Mouse (Mus musculus) thymus, postnatal 4 days (tissue): Measurements from ENCODE around the gene Mob1a.
"Not testable (repeated sequence)": the region's sequence is repeated elsewhere in the genome, so short reads cannot be mapped to it uniquely, and the experiment has no call there.

ENCODE experiments used
- DNase-seq: peaks from one replicate; pipeline ENCODE4 v3.0.0; 2021

Mob1a gene

DNA sequence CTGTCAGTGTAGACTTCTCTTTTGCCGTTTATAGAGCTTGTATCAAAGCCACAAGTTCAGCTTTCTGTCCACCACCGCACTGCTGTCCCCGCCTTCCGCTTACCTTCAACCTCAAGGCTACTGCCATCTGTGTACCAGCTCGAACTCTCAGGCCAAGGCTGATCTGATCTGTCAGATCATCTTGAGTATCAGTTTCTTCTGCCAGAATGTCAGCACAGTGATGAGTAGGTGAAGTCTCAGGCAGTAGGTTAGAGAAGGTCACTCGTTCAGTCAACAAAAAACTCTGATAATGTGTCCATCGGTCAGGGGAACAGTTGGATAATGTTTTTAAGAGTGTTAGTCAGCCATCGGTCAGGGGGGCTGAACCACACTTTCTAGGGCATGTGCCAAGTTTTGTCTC is 19.5 kb downstream of the Mob1a start:
- not testable (repeated sequence) for DNase-seq

DNA sequence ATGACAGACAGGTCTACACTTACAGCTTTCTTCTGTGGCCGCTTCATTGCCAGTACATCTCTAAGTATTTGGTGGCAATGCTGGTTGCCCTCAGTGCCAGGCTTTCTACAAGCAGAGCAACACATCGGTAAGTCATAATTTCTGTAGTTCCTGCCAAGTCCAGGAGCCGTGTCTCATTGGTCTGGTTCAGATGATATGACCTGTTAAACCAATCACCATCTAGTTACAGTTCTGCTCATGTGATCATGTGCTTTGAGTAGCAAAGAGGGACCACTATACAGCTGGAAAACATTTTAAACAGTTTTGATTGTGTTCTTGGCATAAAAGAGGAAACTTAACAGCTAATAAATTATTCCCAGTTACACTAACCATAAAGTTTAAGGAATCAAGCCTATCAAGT is 22.1 kb downstream of the Mob1a start:
- no peak for DNase-seq

DNA sequence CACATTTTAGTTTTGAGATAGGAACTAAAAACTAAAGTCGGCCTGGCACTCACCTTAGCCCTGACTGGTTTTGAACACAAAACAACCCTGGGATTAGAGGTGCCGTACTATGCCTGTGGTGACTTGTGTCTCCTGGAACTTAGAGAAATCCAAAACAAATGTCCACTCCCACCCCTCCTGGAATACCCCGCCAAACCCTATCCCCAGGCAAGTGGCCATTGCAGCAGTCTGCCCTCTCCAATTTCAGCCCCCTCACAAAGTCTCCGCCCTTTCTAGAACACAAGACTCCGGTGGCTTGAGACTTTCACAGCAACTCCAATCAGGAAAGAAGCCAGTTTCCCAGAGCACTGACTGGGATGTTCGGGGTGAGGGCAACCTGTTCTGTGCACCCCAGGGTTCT is 23.1 kb downstream of the Mob1a start, which contains the start of gene Bola3:
TSS of gene Bola3 (plus strand) at position 275 of the 400 bp plus-strand sequence.
- DNase-seq: no peak

DNA sequence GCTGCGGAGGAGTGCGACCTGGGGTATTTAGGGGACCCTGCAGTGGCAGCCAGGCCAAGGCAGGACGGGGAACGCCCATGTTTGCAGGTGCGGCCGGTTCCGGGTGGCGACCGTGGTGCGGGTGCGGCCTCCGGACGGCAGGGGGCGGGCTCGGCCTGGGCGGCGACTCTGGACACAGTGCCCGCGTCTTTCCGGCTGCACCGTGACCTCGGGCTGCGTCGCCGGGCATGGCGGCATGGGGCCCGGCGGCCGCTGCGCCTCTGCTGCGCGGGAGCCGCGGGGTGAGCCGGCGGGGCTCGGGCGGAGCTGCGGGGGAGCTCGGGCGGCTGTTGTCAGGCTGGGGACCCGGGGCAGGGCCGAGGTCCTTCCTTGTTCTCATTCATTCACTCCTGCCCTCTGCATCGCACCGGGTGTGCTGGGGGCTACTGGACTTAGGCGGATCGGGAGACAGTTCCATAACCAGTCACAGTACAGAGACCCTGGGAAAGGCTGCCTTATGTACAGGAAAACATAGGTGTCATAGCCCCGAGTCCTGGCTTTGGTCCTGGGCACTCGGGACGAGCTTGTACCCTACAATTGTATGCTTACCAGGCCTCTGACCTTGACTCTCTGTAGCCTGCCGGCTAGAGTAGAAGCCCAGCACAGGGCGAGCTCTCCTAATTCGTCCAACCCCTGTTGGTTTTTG is 23.6 kb downstream of the Mob1a start:
- DNase-seq: peak; percentile 98

DNA sequence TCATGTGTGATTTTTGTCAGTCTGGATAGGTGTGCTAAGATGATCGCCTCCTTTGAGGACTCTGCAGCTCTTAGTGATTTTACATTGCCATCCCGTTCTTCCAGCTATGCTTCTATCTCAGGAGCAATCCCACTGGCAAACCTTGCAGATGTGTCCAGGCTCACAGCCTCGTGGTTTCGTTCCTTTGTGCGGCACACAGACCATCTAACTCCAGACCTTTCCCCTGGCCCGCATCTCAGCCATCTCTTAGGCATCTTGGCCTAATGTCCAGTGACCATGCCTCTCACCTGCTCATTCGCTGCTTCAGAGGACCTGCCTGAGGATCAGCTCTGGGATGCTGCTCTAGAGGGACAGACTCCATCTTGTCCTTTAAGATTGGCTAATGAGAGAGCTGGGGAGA is 24.4 kb downstream of the Mob1a start:
- no peak for DNase-seq

DNA sequence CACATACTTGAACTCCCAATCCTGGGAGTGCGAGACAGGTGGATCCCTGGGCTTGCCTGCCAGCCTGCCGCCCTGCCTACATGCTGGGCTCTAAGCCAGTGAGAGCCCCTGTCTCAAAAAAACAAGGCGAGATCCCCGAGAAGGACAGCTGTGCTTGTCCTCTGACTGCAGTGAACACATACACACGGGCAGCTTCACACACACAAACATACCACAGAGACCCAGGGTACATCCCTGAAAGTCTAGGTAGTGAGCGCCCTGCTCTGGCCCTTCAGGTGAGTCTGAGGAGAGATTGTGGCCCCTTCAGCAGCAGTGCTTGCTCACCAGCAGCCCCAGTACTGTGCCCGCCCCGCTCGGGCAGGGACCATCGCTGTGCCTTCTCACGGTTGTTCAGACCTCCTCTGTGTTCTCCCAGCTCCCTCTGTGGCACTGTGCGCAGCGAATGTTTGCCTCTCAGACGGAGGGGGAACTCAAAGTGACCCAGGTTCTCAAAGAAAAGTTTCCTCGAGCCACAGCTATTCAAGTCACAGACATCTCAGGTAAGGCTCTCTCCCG is 25.1 kb downstream of the Mob1a start:
- no peak for DNase-seq

DNA sequence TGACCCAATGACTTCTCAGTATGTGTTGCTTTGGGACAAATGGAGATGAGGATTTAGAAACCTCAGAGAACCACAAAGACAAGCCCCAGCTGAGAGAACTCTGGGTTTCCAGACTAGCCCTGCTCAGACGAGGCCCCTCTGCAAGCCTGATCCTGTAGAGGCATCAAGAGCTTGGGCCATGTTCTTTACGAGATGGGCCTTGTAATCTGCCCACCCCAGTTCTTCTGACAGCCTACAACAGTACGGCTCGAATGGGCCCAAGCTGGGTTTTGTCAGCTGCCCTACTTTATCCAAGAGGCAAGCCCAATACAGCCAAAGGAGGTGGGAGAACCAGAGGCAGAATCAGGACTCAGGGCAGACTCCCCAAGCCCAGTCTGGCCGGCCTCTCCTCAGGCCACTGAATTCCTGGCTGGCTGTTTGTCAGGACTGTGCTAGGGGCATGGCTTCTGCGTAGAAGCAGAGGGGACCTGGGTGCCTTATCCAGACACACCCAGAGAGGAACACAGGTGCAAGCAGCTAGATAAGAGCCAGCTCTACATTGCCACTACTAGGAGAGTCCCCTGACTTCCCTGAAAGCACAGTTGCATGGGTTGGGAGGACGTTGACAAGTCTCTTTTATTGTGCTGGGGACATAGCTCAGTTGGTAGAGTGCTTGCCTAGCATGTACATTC is 25.8 kb downstream of the Mob1a start:
- no peak for DNase-seq

DNA sequence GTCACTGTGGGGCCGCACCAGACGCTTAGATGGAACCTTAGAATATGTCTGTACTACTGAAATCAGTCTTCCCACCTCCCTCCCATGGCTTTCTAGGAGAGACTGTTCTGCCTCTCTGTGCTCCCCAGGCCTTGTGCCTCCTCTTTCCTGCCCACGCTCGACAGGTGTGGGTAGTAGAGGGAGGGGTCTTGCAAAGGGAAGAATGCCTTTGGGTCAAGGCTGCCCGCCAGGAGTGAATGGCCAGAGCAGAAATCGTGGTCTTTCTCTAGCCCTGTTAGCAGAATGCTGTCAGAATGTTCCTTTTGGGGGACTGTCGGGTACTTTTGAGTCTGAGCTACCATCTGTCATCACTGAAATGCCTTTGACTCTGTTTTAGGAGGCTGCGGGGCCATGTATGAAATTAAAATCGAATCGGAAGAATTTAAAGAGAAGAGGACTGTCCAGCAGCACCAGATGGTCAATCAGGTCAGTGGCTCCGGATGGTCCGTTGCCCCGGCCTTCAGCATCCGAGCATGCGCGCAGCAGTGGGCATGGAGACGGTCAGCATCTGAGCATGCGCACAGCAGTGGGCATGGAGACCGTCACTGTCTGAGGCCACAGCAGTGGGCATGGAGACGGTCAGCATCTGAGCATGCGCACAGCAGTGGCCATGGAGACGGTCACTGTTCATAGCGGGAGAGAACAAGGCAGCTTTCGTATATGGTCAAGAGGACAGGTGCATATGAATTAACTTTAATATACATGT is 27.0 kb downstream of the Mob1a start:
- no peak for DNase-seq

DNA sequence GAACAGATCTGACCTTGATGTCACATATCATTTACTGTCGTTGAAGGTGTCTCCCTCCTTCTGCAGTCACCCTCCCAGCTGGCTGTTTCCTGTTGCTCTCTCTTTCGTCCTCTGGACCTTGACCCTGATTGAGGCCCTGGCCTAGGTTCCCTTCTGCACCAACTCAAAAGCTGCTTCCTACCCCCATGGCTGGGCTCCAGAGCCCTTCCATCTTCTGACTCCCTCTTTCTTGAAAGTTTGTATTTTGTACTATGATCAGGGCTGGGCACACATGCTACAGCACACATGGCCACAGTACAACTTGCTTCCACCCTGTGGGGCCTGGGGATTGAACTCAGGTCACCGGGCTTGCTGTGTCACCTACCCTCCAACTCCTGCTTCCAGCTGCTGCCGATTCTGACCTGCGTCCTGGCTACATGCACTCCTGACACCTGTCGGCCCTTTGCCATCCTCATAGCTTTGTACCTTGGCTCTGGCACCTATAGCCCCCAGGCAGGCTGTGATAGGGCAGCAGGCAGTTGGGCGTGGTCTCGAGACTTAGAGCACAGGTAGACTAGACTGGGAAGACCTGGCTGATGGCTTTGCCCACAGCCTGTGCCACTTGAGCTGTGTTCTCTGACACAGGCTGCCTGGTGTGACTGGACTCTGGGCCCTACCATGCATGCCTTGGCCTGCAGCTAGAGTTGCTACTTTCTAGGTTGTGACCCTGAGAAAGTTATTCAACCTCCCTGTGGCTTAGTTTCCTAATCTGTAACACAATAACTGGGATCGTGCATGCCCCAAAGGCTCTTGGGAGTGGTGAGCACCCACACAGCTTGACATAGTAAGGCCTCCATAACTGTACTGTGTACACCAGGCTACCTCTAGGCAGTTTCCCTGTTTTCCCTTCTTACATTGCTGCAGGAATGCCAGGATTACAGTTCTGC is 29.3 kb downstream of the Mob1a start:
- no peak for DNase-seq

DNA sequence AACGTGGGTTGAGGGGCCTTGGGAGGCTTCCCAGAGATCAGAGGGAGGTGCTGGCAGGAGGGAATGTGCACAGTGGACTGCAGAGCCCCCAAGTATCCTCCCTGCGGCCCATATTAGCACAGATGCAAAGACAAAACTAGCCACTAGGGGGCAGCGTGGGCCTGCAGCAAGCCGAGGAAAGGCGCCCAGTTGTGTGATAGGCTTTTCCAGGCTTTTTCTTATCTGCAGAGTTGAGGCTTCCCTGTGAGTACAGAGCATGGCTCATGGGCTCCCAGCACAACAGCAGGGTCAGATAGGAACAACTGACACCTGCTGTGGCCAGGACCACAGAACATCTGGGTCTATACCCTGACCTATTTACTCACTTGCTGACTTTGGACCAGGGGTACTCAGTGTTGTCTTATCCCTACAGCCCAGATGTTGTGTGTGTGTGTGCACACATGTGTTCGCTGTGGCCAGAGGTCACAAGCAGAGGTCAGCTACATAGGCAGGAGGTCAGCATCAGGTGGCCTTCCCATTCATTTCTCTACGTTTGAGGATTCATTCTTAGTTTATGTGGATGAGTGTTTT is 30.8 kb downstream of the Mob1a start:
- DNase-seq: peak; percentile 92

DNA sequence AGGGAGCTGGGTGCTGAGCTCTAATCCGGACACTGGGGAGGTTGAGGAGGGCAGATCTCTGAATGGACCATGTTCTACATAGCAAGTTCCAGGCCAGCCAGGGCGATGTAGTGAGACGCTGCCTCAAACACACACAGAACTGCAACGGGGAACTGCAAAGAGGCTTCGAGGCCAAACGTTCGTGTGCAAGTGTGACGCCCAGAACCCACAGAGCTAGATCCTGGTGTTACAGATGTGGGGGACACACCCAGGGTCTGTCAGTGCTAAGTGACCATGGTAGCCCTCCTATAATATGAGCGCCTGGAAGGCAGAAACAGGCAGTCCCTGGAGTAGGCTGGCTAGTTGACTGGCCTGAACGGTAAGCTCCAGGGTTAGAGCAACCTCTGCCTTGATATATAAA is 31.6 kb downstream of the Mob1a start:
- DNase-seq: no peak

DNA sequence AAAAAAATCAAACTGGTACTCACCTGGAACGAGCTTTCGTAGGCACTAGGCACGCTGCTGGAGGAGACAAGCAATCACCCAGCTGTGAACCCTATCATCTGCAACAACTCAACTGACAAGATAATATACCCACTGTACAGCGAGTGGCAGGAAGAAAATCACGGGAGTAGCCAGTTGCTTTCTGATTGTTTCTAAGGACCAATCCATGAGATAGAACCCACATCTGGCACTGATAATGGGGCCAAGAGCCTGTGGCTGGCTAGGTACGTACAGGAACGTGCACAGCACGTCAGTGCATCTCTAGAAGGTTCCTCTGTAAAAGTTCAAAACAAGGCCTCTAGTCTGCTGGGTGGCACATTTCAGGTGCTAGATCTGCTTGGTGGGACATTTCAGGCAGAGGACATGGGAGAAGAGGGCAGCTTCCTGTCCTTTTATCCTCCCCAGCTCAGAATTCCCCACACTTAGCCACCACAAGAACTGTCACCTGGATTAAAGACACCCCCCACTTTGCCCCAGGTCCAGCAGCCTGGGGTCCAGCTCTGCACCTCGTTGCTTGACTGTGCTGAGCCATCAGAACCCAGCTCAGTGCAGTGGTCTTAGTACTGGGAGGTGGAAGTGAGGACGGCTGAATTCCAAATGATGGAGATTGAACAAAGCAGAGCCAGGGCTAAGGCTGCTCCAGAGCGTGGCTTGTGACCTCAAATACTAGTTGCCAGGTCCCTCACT is 35.9 kb downstream of the Mob1a start:
- DNase-seq: no peak

DNA sequence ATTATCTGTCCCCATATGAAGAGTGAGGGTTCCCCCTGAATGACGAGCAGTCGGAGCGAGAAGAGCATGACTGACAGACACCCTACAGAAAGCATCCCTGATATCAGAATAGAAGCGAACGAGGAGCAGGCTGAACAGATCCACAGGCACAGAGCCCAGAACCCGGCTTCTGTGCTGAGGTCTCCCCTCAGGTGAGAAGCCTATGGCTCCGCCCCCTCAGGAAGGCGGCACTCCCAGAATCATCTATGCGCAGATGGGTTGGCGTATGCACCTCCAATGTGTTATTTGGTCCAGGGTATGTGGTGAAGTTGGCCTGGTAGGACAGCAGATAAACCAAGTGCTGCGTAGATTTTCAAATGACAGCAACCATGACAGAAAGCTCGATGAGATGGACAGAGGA is 37.3 kb downstream of the Mob1a start:
- no peak for DNase-seq

DNA sequence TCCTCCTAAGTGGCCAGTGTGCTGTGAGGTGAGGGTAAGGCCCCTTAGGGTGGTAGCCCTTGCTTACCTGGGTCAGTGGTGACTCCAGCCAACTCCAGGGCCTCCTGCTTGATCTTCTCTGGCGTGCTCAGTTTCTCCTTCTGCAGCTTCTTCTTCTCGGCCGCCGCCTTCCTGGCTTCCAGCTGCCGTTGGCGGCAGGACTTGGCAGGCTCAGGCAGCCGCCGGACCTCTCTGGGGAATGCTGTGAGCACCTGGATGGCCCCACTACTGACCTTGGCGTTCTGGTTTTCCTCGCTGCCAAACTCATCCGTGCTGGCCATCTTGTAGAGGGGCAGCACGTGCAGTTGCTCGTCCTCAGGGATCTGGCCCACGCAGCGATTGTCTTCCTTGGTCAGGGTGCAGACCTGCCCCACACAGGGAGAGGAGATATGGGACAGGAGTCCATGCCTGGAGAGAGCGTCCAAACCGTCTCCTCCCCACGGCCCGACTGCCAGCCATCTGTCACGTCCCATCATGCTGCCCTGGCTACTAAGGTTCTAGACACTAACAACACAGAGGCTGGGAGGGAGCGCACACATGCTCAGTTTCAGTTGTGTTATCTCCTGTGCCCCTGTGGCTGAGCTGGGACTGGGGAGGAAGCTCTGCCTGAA is 44.6 kb downstream of the Mob1a start:
- no peak for DNase-seq

DNA sequence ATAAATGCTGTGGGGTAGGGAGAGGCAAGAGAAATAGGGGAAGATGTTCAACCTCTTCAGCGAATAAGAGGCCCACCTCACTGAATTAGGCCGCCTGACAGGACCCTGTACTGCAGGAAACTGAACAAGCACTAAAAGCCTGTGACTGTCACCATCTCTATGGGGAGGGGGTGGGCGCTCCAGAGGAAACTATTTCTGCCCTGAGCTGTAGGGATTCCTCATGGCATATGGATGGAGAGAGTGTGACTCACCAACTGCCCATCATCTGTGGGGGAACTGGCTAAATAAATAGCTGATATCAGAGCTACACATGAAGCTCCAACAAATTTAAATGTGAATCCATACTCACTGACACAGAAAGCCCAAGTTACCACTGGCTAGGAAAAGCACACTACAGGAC is 45.5 kb downstream of the Mob1a start:
- DNase-seq: no peak

DNA sequence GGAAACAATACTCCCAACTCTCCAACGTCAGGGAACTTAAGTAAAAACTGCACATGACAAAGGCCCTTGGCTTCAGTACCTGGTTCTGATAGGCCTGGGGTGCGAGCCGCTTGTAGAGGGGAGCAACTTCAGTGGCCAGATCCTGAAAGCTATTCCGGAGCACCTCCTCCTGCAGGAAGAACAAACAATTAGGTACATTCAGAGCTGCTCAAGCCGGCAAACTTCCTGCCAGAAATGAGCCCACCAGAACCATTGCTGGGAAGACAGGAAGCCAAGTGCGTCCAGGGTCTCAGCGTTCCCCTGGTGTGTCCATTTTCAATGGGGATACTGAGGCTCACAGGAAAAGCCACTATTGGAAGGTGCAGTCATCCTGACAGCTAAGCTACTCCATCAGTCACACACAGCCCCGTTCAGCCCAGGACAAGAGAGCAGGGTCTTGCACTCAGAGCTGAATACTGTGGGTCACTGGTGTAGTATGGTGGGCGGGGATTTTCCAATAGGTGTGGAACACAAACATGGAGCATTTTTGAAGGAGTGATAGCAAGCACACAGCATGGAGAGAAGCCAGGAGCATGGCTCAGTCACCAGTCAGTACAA is 48.0 kb downstream of the Mob1a start:
- no peak for DNase-seq

DNA sequence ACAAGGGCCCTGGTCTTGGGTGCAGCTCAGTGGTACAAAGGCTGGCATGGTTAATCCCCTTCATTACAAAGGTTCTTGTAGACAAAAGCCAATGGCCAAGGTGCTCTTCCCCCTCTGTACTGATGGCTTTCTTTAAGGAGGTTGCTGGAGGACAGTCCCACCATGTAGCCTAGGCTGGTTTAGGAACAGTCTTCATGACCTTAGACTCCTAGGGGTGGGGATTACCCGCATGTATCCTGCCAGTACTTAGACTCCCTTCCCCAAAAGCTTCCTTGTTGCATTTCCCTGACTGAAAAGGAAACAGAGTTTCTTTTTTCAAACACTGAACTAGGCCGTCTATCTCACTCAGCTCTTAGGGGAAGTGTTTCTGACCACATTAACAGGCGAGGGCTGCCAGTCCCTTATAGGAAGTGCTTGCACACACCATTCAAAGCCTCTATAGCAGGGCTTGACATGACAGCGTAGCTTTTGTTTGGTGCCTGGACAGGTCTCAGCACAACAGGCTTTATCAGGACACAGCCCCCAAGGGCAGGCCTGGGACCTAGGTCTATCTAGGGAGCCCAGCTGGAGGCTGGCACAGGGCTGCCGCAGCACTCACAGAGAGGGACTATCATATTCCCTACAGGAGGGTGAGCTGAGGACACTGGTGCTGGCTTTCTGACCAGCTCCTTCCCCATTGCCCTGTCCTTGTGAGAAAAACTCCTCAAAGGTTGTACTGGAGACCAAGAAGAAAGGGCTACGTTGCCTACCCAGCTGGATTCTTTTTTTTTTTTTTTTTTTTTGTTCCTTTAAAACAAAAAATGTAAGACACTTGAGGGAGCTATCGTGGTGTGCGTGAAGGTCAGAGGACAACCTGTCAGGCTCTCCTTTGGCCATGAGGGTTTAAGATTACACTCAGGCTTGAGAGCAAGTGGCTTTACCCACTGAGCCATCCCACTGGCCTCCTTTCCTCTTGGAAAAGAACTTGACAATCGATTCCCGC is 56.0 kb downstream of the Mob1a start:
- peak; percentile 25 for DNase-seq

DNA sequence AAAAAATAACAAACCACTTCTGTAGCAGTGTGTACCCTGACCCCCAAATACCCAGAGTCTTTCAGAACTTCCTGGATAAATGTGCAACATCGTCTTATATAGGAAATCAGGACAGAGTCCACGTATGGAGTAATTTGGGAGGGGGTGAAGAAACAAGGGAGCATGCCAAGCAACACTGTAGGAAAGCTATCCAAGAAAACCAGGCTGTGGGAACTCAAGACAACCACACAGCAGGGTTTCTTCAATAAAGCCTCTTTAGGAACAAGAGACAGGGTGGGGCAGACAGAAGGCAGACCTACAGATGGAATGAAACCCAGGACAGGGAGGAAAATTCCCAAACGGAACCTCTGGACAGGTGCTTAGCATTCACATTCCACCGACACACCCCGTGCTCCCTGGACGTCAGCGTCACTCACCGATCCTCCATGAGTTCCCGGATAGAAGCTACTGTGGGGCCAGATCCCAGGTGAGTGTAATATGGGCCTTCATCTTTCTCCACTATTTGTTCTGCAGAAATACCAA is 59.8 kb downstream of the Mob1a start:
- DNase-seq: no peak

DNA sequence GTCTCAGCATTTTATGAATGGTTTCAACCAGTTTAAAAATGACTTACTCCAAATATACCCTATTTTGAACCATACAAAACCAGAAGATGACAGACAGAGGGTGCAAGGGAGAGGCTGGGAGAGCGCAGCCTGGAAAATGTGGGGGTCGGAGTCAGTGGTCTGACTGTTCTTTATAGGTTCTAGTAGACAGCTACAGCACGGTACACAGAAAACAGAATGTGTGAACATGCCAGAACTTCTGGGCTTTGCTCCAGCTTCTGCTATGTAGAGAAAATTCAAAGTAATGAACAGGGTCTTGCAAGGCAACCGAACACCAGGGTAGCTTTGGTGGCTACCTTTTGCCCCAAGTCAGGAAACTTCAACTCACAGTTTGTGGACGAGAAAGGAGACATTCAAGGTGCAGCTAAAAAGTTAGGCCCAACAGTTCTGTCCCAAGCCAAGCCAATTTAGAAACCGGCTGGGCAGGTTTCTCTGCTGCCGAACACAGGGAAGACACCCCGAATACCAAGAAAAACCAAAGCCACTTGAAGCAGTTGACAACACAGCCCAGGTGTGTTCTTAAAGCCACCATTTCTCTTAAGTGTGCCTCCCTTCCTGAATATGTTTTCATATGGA is 66.5 kb downstream of the Mob1a start:
- no peak for DNase-seq
